Mouse (Mus musculus): ENCODE results near the gene Amz1. TPM values are rescaled to one million over a fixed set of nuclear protein-coding genes. Genes with fewer than 3 reads are reported as not detected.

The Amz1 gene
- polyA plus RNA-seq, 1 experiment, result 13.3 TPM

- WGBS, result 22% methylated on average over 2 of the region's 2 CpGs
- no peak overlapping the region for H3K4me3 ChIP-seq (replicated peaks; ENCODE audit: extremely low read depth, low read depth, low read length)
- no peak for TF ChIP-seq POLR2A (IDR thresholded peaks at IDR 0.05; ENCODE audit: borderline replicate concordance, extremely low read depth, low read depth, low read length)
- no peak for TF ChIP-seq CTCF (IDR thresholded peaks at IDR 0.05; ENCODE audit: insufficient read depth, low read length)
- peaks cover 20% of the 10 kb centered on the region for H3K4me1 ChIP-seq (ENCODE audit: control insufficient read depth, insufficient read depth, low read length)
- DNase-seq, result no peak
Observed at GRCm38 (mm10) chr5:140806939-140807338, 83.0 kb downstream of the Amz1 start.

Other genes with a start within 250 kb of the Amz1 start
- 49.6 and 60.5 TPM in 2 replicates for gene Chst12, start 218.6 kb upstream of the Amz1 start, polyA plus RNA-seq (2012; rRNA removed)
- not detected in 2 replicates for gene Grifin, start 159.1 kb upstream of the Amz1 start, polyA plus RNA-seq (2012; rRNA removed)
- 141 and 163 TPM in 2 replicates for gene Lfng, start 116.8 kb upstream of the Amz1 start, polyA plus RNA-seq (2012; rRNA removed)
- gene Ttyh3, start 75.1 kb upstream of the Amz1 start, polyA plus RNA-seq (2012; rRNA removed), result 117 and 127 TPM in 2 replicates
- 17.2 and 21.8 TPM in 2 replicates for gene Iqce, start 21.7 kb upstream of the Amz1 start, polyA plus RNA-seq (2012; rRNA removed)
- 31.6 and 31.7 TPM in 2 replicates for gene Brat1, start 19.1 kb upstream of the Amz1 start, polyA plus RNA-seq (2012; rRNA removed)
- gene Gna12, start 106.3 kb downstream of the Amz1 start, polyA plus RNA-seq (2012; rRNA removed), result 112 and 120 TPM in 2 replicates